Mouse (Mus musculus): Measurements from ENCODE around the gene Ric3.

DNA sequence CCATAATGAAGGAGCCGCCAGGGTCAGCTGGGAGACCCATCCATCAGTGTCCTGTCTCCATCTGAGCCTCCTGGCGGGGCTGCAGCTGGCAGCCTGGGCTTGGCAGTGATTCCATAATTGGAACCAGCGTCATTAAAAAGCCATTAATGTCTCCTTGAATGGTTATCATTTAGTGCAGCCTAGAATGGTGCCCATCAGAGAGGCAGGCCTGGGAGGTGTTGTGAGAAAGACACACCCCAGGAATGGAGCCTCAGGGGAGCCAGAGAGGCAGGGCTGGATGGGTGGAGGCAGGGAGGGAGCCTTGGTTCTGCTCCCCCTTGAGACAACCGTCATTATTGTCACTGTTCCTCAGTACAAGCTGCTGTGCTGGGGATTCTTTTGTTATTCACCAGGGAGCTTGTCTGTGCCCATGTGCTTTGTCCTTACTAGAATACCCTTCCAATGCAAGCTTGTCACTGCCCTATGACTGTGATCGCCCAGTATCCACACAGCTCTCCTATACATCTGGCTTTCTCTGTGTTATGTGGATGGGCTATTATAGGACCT lies 66.7 kb downstream of the Ric3 start:
- TF ChIP-seq CTCF (IDR thresholded peaks at IDR 0.05; ENCODE audit: control insufficient read depth, insufficient read depth, low read length) (no peak), POLR2A (IDR thresholded peaks at IDR 0.05; ENCODE audit: borderline replicate concordance, control insufficient read depth, low read depth, low read length) (no peak)
